Mouse (Mus musculus): ENCODE data around the gene Rab15. TPM values are rescaled to one million over a fixed set of nuclear protein-coding genes. Genes with fewer than 3 reads are reported as not detected.

Gene Rab15
- polyA plus RNA-seq, 2 experiments: 22.2 TPM

DNA sequence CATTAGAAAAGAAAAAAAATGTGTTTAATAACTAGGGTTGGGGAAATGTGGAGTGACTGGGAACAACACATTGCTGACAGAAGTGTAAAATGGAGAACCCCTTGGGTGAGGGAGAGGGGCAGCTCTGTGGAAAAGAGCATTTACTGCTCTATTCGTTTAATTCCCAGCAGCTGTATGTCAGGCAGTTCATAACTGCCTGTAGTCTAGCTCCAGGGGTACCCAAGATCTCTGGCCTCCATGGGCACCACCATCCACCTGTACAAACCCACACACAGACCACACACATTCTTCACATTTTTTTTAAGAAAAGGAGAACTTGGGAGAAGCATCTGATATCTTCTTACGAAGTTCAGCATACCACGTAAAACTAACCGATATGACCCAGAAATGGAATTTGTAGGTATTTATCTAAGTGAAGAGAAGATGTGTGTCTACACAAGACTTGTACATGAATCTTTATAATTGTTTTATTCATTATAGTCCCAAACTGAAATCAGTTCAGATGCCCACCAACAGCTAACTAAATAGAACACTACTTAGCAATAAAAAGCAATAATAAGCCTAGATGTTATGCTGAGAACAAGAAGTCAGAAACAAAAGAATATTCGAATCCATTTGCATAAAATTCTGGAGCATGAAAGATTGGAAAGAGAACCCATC is 51.7 kb downstream of the Rab15 start:
- no peak for TF ChIP-seq POLR2A (IDR thresholded peaks at IDR 0.05; ENCODE audit: borderline replicate concordance, extremely low read depth, insufficient read depth, insufficient read length)
- DNase-seq (ENCODE audit: low spot score) (no peak), ATAC-seq (ENCODE audit: low FRiP score, low read depth) (no peak)
- Histone ChIP-seq H3K36me3 (ENCODE audit: control insufficient read depth, insufficient read depth, low read length) (no peaks in the 10 kb centered on the region; the same call in 1 of the 2 replicates), H3K9me3 (ENCODE audit: control insufficient read depth, low read length) (no peaks in the 10 kb centered on the region), H3K4me1 (ENCODE audit: control insufficient read depth, insufficient read depth, low read length) (no peaks in the 10 kb centered on the region), H3K4me3 (replicated peaks; ENCODE audit: low read length) (no peak overlapping the region), H3K4me2 (replicated peaks; ENCODE audit: low read depth, low read length, severe bottlenecking) (no peak overlapping the region), H3K27ac (replicated peaks; ENCODE audit: low read depth, low read length) (no peak overlapping the region), H3K27me3 (ENCODE audit: control insufficient read depth, insufficient read depth, low read length) (no peaks in the 10 kb centered on the region), H3K9ac (ENCODE audit: low read depth, low read length, severe bottlenecking) (no peak overlapping the region)
- WGBS: 80% methylated on average over 5 of the region's 5 CpGs

DNA sequence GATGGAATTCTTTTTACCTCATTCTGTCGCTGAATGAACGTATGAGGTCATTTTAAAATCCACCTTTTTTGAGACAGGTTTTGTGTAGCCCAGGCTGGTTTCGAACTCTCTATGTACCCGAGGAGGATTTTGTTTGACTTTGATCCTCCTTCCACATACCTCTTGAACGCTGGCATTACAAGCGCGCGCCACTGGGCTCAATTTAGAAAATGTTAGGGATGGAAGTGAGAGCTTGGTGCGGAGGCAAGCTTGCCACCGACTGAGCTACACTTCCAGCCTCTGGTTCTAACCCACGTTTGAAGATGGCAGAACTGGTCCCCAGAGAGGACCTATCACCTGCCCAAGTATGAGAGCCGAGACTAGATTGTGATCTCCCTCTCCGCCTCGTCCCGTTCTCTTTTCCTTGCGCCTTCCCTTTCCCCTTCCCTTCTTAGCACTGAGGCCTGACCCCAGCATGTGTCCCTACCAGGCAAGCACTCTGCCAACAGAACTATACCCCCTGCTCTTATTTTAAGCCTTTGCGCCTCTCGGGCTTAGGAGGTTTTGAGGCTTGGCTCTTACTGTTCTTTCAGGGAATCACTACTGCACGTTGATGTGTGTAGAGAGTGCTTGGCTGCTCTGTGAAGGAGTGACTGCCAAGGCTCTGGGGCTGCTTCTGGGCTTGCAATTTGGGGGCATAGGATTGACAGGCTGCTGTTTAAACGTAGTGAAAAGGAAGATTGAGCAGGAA is 56.6 kb downstream of the Rab15 start:
- Histone ChIP-seq H3K9ac (ENCODE audit: low read depth, low read length, severe bottlenecking) (peak overlapping the region; percentile 65), H3K4me2 (replicated peaks; ENCODE audit: low read depth, low read length, severe bottlenecking) (peak overlapping the region; percentile 64), H3K27ac (replicated peaks; ENCODE audit: low read depth, low read length) (peak overlapping the region; percentile 44; the same call in 1 of the 2 replicates), H3K4me1 (ENCODE audit: control insufficient read depth, insufficient read depth, low read length) (no peaks in the 10 kb centered on the region), H3K4me3 (replicated peaks; ENCODE audit: low read length) (peak overlapping the region; percentile 49), H3K9me3 (ENCODE audit: control insufficient read depth, low read length) (no peaks in the 10 kb centered on the region), H3K27me3 (ENCODE audit: control insufficient read depth, insufficient read depth, low read length) (no peaks in the 10 kb centered on the region), H3K36me3 (ENCODE audit: control insufficient read depth, insufficient read depth, low read length) (no peaks in the 10 kb centered on the region; the same call in 1 of the 2 replicates)
- 27% methylated on average over 20 of the region's 20 CpGs for WGBS
- TF ChIP-seq POLR2A (IDR thresholded peaks at IDR 0.05; ENCODE audit: borderline replicate concordance, extremely low read depth, insufficient read depth, insufficient read length): no peak
- DNase-seq (ENCODE audit: low spot score) (no peak), ATAC-seq (ENCODE audit: low FRiP score, low read depth) (no peak)

DNA sequence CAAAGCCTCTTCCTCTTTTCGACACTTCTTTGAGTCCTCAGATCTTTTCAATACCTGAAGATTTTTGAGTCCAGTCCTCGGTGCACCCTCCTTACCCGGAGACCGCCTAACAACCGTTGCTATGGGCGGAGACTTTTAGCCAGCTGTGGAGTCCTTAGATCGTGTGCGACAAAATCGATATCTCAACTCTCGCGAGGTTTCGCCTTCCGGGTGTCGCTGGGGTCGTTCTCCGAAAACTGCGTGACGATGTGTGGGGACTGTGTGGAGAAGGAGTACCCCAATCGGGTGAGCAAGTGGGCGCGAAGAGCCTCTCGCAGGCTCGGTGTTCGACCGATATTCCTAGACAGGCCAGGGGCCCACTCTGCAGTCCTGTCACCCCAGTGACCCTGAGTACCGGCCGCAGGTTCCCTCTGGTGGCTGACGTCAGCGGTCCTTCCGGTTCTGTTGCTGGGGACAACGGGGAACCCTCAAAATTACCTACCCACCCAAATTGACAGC is 57.3 kb downstream of the Rab15 start, which contains the start of the genes Churc1 and Fntb:
TSS of gene Churc1 (plus strand) at position 185 of the 498 bp plus-strand sequence.
TSS of gene Fntb (plus strand) at position 236 of the 498 bp plus-strand sequence.
- H3K27me3 ChIP-seq (ENCODE audit: control insufficient read depth, insufficient read depth, low read length): no peaks in the 10 kb centered on the region
- H3K4me1 ChIP-seq (ENCODE audit: control insufficient read depth, insufficient read depth, low read length): no peaks in the 10 kb centered on the region
- H3K4me2 ChIP-seq (replicated peaks; ENCODE audit: low read depth, low read length, severe bottlenecking): peak within 1 kb of the TSS; percentile 64
- ATAC-seq (ENCODE audit: low FRiP score, low read depth) (peak; percentile 98), DNase-seq (ENCODE audit: low spot score) (peak; percentile 92)
- peak; percentile 50; the same call in 1 of the 2 replicates for TF ChIP-seq POLR2A (IDR thresholded peaks at IDR 0.05; ENCODE audit: borderline replicate concordance, extremely low read depth, insufficient read depth, insufficient read length)
- H3K4me3 ChIP-seq (replicated peaks; ENCODE audit: low read length): peak within 1 kb of the TSS; percentile 49
- peak within 1 kb of the TSS; percentile 65 for H3K9ac ChIP-seq (ENCODE audit: low read depth, low read length, severe bottlenecking)
- under 1% methylated on average over 31 of the region's 31 CpGs for WGBS
- H3K9me3 ChIP-seq (ENCODE audit: control insufficient read depth, low read length): no peaks in the 10 kb centered on the region
- H3K27ac ChIP-seq (replicated peaks; ENCODE audit: low read depth, low read length): peak within 1 kb of the TSS; percentile 44; the same call in 1 of the 2 replicates
- no peaks in the 10 kb centered on the region; the same call in 1 of the 2 replicates for H3K36me3 ChIP-seq (ENCODE audit: control insufficient read depth, insufficient read depth, low read length)

DNA sequence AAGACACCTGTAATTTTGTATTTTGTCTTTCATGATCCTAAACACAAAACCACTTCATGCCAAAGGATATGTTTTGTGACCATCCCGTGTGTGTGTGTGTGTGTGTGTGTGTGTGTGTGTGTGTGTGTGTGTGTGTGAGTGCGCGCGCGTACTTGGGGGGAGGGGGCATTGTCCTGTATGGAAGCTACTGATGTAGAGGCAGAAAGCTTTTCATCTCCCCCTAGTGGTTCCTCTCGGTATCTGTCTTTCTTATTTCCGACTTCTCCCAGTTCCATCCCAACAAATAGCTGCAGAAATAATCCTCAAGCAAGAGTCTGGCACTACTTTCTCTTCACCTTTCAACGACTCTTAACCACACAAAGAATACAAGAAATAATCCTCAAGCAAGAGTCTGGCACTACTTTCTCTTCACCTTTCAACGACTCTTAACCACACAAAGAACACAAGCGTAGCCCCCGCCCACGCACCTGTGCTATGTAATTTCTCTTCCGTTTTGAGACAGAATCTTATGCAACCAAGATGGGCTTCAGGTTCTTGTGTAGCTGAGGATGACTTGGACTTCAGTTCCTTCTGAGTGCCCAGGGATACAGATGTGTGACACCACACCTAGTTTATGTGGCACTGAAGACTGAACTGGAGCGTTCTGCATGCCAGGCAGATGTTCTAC is 69.9 kb downstream of the Rab15 start:
- no peaks in the 10 kb centered on the region for H3K36me3 ChIP-seq (ENCODE audit: control insufficient read depth, insufficient read depth, low read length)
- DNase-seq (ENCODE audit: low spot score) (peak; percentile 78), ATAC-seq (ENCODE audit: low FRiP score, low read depth) (no peak)
- 51% methylated on average over 14 of the region's 14 CpGs for WGBS
- H3K4me1 ChIP-seq (ENCODE audit: control insufficient read depth, insufficient read depth, low read length): no peaks in the 10 kb centered on the region
- no peak overlapping the region for H3K27ac ChIP-seq (replicated peaks; ENCODE audit: low read depth, low read length)
- no peak for TF ChIP-seq POLR2A (IDR thresholded peaks at IDR 0.05; ENCODE audit: borderline replicate concordance, extremely low read depth, insufficient read depth, insufficient read length)
- H3K4me3 ChIP-seq (replicated peaks; ENCODE audit: low read length): no peak overlapping the region
- no peaks in the 10 kb centered on the region for H3K9me3 ChIP-seq (ENCODE audit: control insufficient read depth, low read length)
- no peak overlapping the region for H3K9ac ChIP-seq (ENCODE audit: low read depth, low read length, severe bottlenecking)
- H3K27me3 ChIP-seq (ENCODE audit: control insufficient read depth, insufficient read depth, low read length): no peaks in the 10 kb centered on the region
- no peak overlapping the region for H3K4me2 ChIP-seq (replicated peaks; ENCODE audit: low read depth, low read length, severe bottlenecking)

Measured in limb, embryonic 14.5 days (tissue).